Mouse (Mus musculus): ENCODE results near the gene Map2k5.

The Map2k5 gene

GRCm38 (mm10) chr9:63144502-63145248 is 233.0 kb downstream of the Map2k5 start:
- peak; percentile 7 for DNase-seq

GRCm38 (mm10) chr9:63143641-63144501 is 233.8 kb downstream of the Map2k5 start:
- no peak for DNase-seq

- peak; percentile 6 for DNase-seq
Observed at GRCm38 (mm10) chr9:63143227-63143626, 234.5 kb downstream of the Map2k5 start.

GRCm38 (mm10) chr9:63142335-63143036 is 235.2 kb downstream of the Map2k5 start:
- peak; percentile 24 for DNase-seq

DNA sequence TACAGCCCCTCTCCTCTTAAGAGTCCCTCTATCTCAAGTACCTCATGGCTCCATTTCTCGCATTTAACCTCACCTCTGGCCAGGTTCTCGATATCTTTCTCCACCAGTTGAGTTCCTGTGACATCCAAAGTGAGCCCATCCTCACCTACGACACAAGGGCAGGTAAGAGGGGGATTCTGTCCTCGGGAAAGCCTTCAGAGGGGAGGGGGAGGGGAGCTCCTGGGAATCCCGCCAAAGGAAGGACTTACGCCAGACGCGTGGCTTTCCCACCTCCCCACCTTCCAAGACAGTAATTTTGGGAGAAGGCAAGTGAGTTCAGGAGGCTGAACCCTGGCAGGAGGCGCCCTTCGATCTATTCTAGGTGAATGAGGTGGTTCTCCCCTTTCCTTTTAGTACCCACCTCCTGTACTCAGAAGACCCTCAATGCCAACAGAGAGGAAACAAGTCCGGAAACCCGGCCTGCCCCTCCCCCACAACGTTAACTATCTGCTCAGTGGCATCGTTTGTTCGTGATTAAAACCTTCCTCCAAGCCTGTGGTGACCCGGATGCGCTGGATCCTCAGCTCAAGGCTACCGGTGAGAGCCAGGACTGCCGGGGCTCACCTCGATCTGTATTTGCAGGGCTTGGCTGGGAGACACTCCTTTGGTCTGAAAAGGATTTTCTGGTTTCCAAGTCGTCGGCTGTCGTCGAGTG is 235.9 kb downstream of the Map2k5 start:
- peak; percentile 17 for DNase-seq

DNA sequence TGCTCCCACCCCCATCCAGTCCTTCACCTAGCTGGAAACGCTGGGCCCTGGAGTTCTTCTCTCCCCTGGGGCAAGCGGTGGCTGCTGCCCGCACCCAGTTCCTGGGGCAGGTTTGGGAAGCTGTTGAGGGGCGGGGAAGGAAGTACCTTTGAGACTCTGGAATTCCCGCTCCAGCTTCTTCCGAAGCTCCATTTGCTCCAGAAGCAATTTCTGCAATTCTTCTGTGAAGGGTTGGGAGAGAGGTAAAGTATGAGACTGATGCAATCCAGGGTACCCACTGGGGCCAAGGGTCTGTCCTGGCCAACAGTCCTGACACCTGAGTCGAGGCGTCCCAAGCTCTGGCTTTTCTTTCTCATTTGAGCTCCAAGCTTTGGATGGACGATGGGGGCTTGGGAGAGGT is 237.5 kb downstream of the Map2k5 start:
- DNase-seq = no peak

DNA sequence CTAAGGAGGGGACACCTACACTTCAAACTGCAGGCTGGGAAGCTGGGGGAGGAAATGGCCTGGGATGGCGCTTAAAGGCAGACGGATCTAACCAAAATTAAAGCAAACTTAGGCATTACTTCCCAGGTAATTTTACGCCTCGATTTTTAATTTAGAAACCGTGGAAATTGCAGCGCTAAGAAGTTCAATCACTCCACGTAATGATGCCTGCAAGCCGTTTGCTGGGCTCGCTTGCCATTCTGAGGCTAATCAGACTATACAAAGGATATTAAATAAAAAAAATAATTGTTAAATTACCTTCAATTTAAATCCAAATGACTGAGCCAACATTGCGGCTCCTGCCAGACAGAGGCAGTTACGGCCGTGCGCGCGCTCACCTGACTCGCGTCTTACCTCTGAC is 238.0 kb downstream of the Map2k5 start:
- DNase-seq = no peak

GRCm38 (mm10) chr9:63138481-63138967 is 239.2 kb downstream of the Map2k5 start:
- peak; percentile 20 for DNase-seq

- no peak for DNase-seq
Observed at GRCm38 (mm10) chr9:63137615-63137915, 240.1 kb downstream of the Map2k5 start.

DNA sequence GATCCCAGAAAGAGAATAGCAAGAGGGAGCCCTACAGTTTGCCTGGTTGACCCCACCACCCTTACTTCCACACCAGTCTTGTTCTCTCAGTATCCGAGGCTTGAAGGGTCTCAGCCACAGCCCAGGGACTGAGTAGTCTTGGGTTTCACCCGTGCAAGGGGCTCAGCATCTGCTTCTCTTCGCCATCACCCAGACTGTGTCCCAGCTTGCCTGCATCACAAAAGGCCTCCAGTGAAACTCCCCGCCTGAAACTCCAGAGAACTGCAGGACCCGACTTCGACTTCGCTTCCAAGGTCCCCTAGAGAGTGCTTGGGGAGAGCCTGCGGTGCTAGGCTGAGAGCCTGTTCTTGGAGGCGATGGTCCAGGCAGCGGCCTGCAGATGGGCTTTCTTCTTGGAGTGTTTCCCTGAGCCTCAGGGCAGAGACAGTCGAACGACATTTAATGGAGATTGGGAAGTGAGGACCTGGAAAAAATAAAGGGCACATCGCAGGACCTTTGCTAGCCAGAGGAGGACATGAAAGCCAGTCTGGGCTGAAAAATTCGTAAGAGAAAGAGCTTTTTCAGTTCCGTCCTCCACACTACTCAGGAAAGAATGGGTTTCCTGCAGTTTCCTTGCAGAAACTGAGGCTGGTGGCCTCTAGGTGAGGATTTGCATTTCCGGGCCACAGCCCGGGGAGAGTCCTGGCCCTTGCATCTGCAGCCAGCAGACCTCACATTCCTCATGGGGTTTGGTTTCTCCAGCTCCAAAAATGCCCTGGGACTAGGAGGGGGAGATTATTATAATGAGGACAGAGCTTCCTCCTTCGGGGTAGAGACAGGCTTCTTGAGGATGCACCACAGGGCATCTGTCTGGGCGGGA is 240.7 kb downstream of the Map2k5 start:
- peak; percentile 18 for DNase-seq

- peak; percentile 8 for DNase-seq
Observed at GRCm38 (mm10) chr9:63136241-63136640, 241.5 kb downstream of the Map2k5 start.

GRCm38 (mm10) chr9:63135801-63136200 is 241.9 kb downstream of the Map2k5 start:
- peak; percentile 52 for DNase-seq

GRCm38 (mm10) chr9:63135356-63135755 is 242.3 kb downstream of the Map2k5 start:
- DNase-seq = peak; percentile 29

GRCm38 (mm10) chr9:63133659-63134058 is 244.0 kb downstream of the Map2k5 start:
- no peak for DNase-seq

GRCm38 (mm10) chr9:63132673-63133601 is 244.8 kb downstream of the Map2k5 start:
- peak; percentile 97 for DNase-seq

DNA sequence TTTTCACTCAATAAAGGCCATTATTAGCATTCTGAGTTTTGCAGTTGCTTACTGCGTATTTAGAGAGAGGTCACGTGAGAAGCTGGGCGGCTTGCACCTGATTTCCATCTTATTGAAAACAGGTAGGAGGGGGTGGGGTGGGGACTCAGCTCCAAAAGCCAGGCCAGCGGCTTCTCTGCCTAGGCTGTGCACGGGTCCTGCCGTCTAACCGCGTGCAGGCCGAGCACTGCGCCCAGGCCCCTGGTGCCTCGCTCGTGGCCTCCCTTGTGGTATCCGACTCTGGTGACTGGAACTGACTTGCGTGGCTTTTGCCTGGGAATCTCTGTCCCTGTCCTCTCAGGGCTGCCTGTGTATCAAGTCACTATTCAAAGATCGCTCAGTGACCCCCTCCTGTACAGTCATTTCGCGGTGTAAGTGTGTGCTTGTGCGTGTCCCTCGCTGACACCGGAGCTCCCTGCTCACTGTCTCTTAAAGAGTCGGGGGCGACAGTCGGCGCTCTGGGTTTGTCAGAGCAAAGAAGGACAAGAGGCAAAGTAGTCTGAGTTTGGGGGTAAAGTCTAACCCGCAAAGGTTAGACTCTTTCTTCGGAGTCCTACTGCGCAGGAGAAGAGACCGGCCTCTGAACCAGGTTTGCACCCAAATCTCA is 245.6 kb downstream of the Map2k5 start:
- DNase-seq = peak; percentile 67

- DNase-seq = peak; percentile 35
Observed at GRCm38 (mm10) chr9:63129641-63130041, 248.1 kb downstream of the Map2k5 start.

DNA sequence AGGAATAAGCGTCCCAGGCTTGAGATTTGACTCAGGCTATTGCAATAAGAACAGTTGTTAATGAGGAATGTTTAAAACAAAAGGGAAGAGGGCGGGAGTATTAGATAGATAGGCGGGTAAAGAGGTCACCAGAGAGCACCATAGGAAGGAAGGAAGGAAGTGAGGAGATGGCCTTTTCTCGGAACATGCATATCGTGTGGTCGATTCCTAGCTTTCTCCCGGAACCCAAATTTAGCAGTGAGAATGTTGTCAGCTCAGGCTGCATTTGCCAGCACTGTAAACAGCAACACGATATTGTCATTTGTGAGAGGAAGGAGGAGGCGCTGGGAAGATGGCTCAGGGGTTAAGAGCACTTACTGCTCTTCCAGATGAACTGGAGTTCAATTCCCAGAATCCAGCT is 253.2 kb downstream of the Map2k5 start:
- DNase-seq = no peak

- DNase-seq = peak; percentile 77
Observed at GRCm38 (mm10) chr9:63123451-63124438, 254.0 kb downstream of the Map2k5 start.
